Mouse (Mus musculus) left cerebral cortex, postnatal 10 days (tissue): ENCODE results near the gene Atp6v1b1. TPM values are rescaled to one million over a fixed set of nuclear protein-coding genes. Genes with fewer than 3 reads are reported as not detected.

Source experiments
- total RNA-seq, 2 experiments: library from RNA; stranded (reverse); gene quantifications; 2 replicates each; pipeline ENCODE4 v1.2.3; 2021

The Atp6v1b1 gene
- total RNA-seq, 2 experiments from 2014 or later, result 0.18 to 0.32 TPM

Other genes with a start within 250 kb of the Atp6v1b1 start
- 10 to 100 TPM; 26.5 to 27.6 TPM for gene Dguok, start 236.0 kb upstream of the Atp6v1b1 start, total RNA-seq
- 1 to 10 TPM in 1 of 2 experiments, under 1 TPM in 1; 0.87 to 1.0 TPM for gene Actg2, start 206.7 kb upstream of the Atp6v1b1 start, total RNA-seq
- 10 to 100 TPM; 38.3 to 39.8 TPM for gene Stambp, start 170.3 kb upstream of the Atp6v1b1 start, total RNA-seq
- gene Clec4f, start 86.8 kb upstream of the Atp6v1b1 start, total RNA-seq, result under 1 TPM; 0.21 to 0.63 TPM
- not detected for gene Cd207, start 65.1 kb upstream of the Atp6v1b1 start, total RNA-seq
- not detected for gene Vax2, start 31.7 kb upstream of the Atp6v1b1 start, total RNA-seq
- gene Ankrd53, start 19.7 kb downstream of the Atp6v1b1 start, total RNA-seq, result not detected
- 10 to 100 TPM; 43.1 to 50.6 TPM for gene Tex261, start 32.8 kb downstream of the Atp6v1b1 start, total RNA-seq
- gene Nagk, start 52.0 kb downstream of the Atp6v1b1 start, total RNA-seq, result 10 to 100 TPM; 64.0 to 66.1 TPM
- 10 to 100 TPM; 50.5 to 55.9 TPM for gene Paip2b, start 88.8 kb downstream of the Atp6v1b1 start, total RNA-seq
- gene Zfp638, start 124.1 kb downstream of the Atp6v1b1 start, total RNA-seq, result 100 to 1,000 TPM; 120 to 121 TPM